Mouse (Mus musculus) brain, embryonic 14.5 days (tissue): Measurements from ENCODE around the gene Kmt2a. TPM values are rescaled to one million over a fixed set of nuclear protein-coding genes. Genes with fewer than 3 reads are reported as not detected.

Experiments
- DNase-seq: peaks from one replicate; pipeline ENCODE4 v3.0.0-alpha.2; 2011; ENCODE audit warnings: low read depth
- CTCF ChIP-seq: fragments of 200-500 bp; IDR thresholded peaks from 2 replicates; pipeline ENCODE4 v1.5.1; 2012; ENCODE audit warnings: inconsistent platforms, mild to moderate bottlenecking, moderate library complexity, borderline replicate concordance; ENCODE audit not compliant: insufficient read depth, insufficient read length; ENCODE audit errors: extremely low read depth
- POLR2A ChIP-seq: fragments of 200-500 bp; IDR thresholded peaks from 2 replicates; pipeline ENCODE4 v1.6.1; 2012; ENCODE audit warnings: mild to moderate bottlenecking, inconsistent platforms, borderline replicate concordance; ENCODE audit not compliant: poor library complexity, insufficient read depth, insufficient read length, severe bottlenecking; ENCODE audit errors: extremely low read depth
- polyA plus RNA-seq: library from polyadenylated mRNA; depleted of rRNA; stranded (reverse); fragments of >200 nt; gene quantifications from 2 replicates; pipeline ENCODE4 v1.2.3, GENCODE M21; 2012; rRNA removed

The Kmt2a gene
- 25.6 and 41.4 TPM in 2 replicates for polyA plus RNA-seq

- TF ChIP-seq CTCF (no peak), POLR2A (peak; percentile 74; the same call in 1 of the 2 replicates)
- DNase-seq: peak; percentile 99
Observed at GRCm38 (mm10) chr9:44881221-44881871, at the start of gene Kmt2a. Kmt2a (minus strand) TSS chr9:44881296.

- no peak for DNase-seq
- TF ChIP-seq POLR2A (no peak), CTCF (no peak)
Observed at GRCm38 (mm10) chr9:44921543-44921942, 40.4 kb upstream of the Kmt2a start.

GRCm38 (mm10) chr9:44921123-44921468, 40.0 kb upstream of the Kmt2a start:
- TF ChIP-seq CTCF (no peak), POLR2A (no peak)
- DNase-seq: no peak

- peak; percentile 99 for DNase-seq
- TF ChIP-seq POLR2A (no peak), CTCF (no peak)
Observed at GRCm38 (mm10) chr9:44920374-44921122, 39.5 kb upstream of the Kmt2a start, which contains the start of gene Atp5l. Atp5l (minus strand) TSS chr9:44920742.

GRCm38 (mm10) chr9:44919606-44920005, 38.5 kb upstream of the Kmt2a start:
- no peak for TF ChIP-seq CTCF
- TF ChIP-seq POLR2A: no peak

GRCm38 (mm10) chr9:44916196-44916595, 35.1 kb upstream of the Kmt2a start:
- DNase-seq: peak; percentile 51
- TF ChIP-seq CTCF (peak; percentile 60; the same call in 1 of the 2 replicates), POLR2A (no peak)

More at GRCm38 (mm10) chr9:44919606-44920005, 38.5 kb upstream of the Kmt2a start:
- no peak for DNase-seq

GRCm38 (mm10) chr9:44914706-44915105, 33.6 kb upstream of the Kmt2a start:
- TF ChIP-seq POLR2A: no peak
- TF ChIP-seq CTCF: no peak
- peak; percentile 35 for DNase-seq

- DNase-seq: no peak
- TF ChIP-seq POLR2A: no peak
- TF ChIP-seq CTCF: no peak
Observed at GRCm38 (mm10) chr9:44911365-44911764, 30.3 kb upstream of the Kmt2a start.

- TF ChIP-seq CTCF: no peak
- TF ChIP-seq POLR2A: no peak
- DNase-seq: no peak
Observed at GRCm38 (mm10) chr9:44905620-44906019, 24.5 kb upstream of the Kmt2a start.

- DNase-seq: peak; percentile 28
- TF ChIP-seq POLR2A (no peak), CTCF (no peak)
Observed at GRCm38 (mm10) chr9:44904964-44905363, 23.9 kb upstream of the Kmt2a start.

- no peak for TF ChIP-seq CTCF
- no peak for TF ChIP-seq POLR2A
- DNase-seq: no peak
Observed at GRCm38 (mm10) chr9:44903856-44904255, 22.8 kb upstream of the Kmt2a start.
